Mouse (Mus musculus): Measurements from ENCODE around the gene Cct7. TPM values are rescaled to one million over a fixed set of nuclear protein-coding genes. Genes with fewer than 3 reads are reported as not detected.

Cct7 gene
- polyA plus RNA-seq, 1 experiment from 2014 or later, result 461 TPM

DNA sequence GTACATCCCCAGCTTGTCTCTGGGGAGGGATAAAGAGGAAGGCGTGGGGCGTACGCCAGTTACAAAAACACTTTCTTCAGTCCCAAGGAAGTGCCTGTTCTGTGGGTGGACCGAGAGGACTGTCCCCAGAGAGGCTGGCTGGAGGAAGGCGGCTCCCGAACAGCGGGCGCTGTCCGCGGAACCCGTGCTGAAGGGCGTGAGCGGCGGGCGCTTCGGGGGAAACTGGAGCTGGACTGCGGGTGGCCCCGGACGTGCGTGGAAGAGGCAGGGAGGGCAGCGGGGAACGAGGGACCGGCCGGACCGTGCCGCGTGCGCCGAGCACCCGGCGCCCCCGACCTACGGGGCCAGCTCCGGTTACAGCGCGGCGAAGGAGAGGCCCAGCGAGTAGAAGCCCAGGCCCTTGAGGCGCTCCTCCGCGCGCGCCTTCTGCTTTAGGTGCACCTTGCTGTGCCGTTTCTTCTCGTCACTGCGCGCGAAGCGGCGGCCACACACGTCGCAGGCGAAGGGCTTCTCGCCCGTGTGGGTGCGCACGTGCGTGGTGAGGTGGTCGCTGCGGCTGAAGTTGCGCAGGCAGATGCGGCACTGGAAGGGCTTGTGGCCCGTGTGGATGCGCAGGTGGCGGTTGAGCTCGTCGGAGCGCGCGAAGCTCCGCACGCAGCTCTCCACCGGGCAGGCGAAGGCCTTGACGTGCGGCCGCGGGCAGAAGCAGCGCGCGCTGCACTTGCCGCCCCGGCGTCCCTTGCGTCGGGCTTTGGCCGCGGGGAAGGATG, 60.2 kb downstream of the Cct7 start:
- Histone ChIP-seq H3K27me3 (replicated peaks) (peaks cover 75% of the 10 kb centered on the region), H3K36me3 (no peaks in the 10 kb centered on the region)
- under 1% methylated on average over 87 of the region's 88 CpGs for WGBS

DNA sequence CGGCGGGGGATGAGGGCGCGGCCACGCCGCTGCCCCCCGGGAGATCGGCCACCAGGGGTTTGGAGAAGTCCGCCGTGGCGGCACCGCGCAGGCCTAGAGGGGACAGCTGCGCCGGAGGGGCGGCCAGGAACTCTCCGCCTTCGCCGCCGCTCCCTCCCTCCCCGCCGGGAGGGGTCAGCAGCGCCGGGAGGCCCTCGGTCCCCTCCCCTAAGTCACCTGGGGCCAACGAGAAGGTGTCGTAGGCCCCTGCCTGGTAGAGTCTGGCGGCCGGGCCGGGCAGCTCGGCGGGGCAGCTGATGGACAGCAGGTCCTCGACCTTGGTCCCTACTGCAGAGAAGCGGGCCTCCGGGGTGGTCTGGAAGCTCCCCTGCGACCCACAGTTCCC, 60.7 kb downstream of the Cct7 start:
- H3K4me2 ChIP-seq (replicated peaks), result peak overlapping the region; percentile 93
- no peaks in the 10 kb centered on the region for H3K9me3 ChIP-seq
- H3K36me3 ChIP-seq, result no peaks in the 10 kb centered on the region
- H3K4me1 ChIP-seq (replicated peaks), result peaks cover 24% of the 10 kb centered on the region
- H3K27ac ChIP-seq, result no peak overlapping the region
- no peak for ATAC-seq
- peaks cover 78% of the 10 kb centered on the region for H3K27me3 ChIP-seq (replicated peaks)
- WGBS, result under 1% methylated on average over 36 of the region's 36 CpGs
- H3K9ac ChIP-seq, result no peak overlapping the region
- H3K4me3 ChIP-seq (replicated peaks), result peak overlapping the region; percentile 46

More for the DNA sequence above, 60.2 kb downstream of the Cct7 start:
- Histone ChIP-seq H3K9ac (no peak overlapping the region), H3K4me1 (replicated peaks) (peaks cover 24% of the 10 kb centered on the region), H3K27ac (no peak overlapping the region), H3K4me3 (replicated peaks) (peak overlapping the region; percentile 46), H3K4me2 (replicated peaks) (peak overlapping the region; percentile 93), H3K9me3 (no peaks in the 10 kb centered on the region)
- ATAC-seq, result no peak; the same call in 1 of the 2 replicates

DNA sequence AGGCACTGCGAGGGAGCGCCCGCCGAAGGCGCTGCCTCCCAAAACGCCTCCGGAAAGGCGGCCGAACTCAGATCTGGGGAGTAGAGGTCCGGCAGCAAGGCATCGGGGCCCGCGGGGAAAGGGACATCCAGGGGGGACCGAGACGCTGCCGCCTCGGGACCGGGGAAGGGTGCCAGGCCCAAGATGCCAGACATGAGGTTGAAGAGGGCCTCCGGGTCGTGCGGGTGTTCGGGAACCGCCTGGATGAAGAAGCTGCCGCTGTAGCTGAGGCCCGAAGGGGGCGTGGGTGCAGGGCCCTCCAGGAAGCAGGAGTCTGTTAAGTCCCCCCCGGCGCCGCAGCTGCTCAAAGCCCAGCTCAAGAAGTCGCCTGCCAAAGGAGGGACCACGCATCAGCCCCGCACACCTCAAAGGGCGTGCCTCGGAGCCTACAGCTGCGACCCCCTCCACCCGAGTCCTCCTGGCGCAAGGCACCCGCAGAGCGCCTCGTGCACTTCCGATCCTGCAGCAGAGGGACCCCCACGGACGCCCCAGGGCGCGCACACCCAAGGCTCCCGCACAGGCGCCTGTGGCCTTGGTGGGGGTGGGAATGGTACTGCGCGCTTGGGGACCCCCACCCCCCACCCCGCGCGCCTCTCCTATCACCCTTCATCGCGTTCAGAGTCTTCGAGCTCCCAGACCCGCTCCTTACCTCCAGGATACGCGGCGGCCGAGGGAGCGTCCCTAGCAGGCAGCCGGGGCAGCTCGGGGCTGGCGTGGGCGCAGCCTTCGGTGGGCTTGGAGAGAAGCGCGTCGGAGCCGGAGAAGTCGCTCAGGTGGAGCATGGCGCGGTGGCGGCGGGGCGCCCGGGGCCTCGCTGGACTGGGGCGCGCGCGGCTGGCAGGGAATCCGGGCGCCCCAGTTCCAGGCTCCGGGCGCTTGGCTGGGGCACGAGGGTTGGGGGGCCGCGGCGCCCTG, 61.5 kb downstream of the Cct7 start:
- H3K4me1 ChIP-seq (replicated peaks), result peaks cover 24% of the 10 kb centered on the region
- ATAC-seq, result peak; percentile 12; the same call in 1 of the 2 replicates
- H3K9ac ChIP-seq, result 0 out of 2 replicates have a peak overlapping the region, but pooled peaks have one; percentile 5
- no peaks in the 10 kb centered on the region for H3K9me3 ChIP-seq
- H3K36me3 ChIP-seq, result no peaks in the 10 kb centered on the region
- H3K27me3 ChIP-seq (replicated peaks), result peaks cover 82% of the 10 kb centered on the region
- H3K4me2 ChIP-seq (replicated peaks), result peak overlapping the region; percentile 93
- WGBS, result 2% methylated on average over 77 of the region's 90 CpGs
- H3K27ac ChIP-seq, result no peak overlapping the region
- H3K4me3 ChIP-seq (replicated peaks), result peak overlapping the region; percentile 46

DNA sequence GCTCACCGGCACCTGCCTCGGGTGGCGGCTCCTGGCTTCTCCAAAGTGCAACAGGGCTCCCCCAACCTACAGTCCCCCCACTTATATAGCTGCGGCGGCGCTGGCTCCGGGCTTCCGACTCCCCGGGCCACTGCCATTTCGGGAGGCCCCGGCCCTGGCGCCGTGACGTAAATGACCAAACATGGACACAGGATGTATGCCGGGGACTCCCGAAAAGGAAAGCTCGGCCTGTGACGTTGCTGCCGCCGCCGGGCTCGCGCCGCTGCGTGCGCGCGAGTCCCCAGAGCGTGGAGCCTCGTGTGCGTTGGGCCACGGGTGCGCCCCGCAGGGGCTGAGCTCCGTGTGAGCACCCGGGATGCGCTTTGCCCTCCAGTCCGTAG, 62.2 kb downstream of the Cct7 start, which contains the start of gene Egr4:
Gene Egr4, minus strand, starts transcription at position 59 of the 380 bp plus-strand sequence.
- ATAC-seq, result peak; percentile 70
- H3K27ac ChIP-seq, result no peak within 1 kb of the TSS
- H3K9me3 ChIP-seq, result no peaks in the 10 kb centered on the region
- no peaks in the 10 kb centered on the region for H3K36me3 ChIP-seq
- 1% methylated on average over 38 of the region's 38 CpGs for WGBS
- H3K27me3 ChIP-seq (replicated peaks), result peaks cover 87% of the 10 kb centered on the region
- H3K4me1 ChIP-seq (replicated peaks), result peaks cover 24% of the 10 kb centered on the region
- 0 out of 2 replicates have a peak within 1 kb of the TSS, but pooled peaks have one; percentile 5 for H3K9ac ChIP-seq
- peak within 1 kb of the TSS; percentile 93 for H3K4me2 ChIP-seq (replicated peaks)
- peak within 1 kb of the TSS; percentile 46 for H3K4me3 ChIP-seq (replicated peaks)

DNA sequence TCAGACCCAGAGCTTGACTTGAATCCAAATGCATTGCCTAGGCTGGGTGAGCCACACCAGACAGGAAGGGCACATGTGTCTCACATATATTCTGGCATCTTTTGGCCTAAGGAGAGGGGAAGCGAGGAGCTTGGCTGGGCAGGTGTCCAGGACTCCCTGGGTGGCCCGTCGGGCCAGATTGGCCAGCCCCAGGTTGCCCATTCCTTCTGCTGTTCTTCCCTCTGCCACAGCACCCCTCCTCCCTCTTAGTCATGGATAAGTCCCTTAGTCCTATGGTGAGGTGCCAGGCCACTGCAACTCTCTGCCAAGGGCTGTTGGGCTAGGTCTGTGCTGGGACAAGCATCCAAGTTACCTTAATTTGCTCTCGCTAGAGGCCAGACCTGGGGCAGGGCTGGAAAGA, 64.6 kb downstream of the Cct7 start:
- no peak for ATAC-seq
- 86% methylated on average over 4 of the region's 4 CpGs for WGBS
- H3K4me2 ChIP-seq (replicated peaks), result no peak overlapping the region
- no peak overlapping the region for H3K27ac ChIP-seq
- H3K9ac ChIP-seq, result no peak overlapping the region
- peaks cover 66% of the 10 kb centered on the region for H3K27me3 ChIP-seq (replicated peaks)
- H3K36me3 ChIP-seq, result no peaks in the 10 kb centered on the region
- peaks cover 24% of the 10 kb centered on the region for H3K4me1 ChIP-seq (replicated peaks)
- no peaks in the 10 kb centered on the region for H3K9me3 ChIP-seq
- H3K4me3 ChIP-seq (replicated peaks), result no peak overlapping the region

Other genes starting within 250 kb of the Cct7 start
- gene Sfxn5, start 118.1 kb upstream of the Cct7 start, polyA plus RNA-seq (2015; fragmentation: Nextera tagmentation; extraction: Ambion mirVana), result 6.7 and 7.7 TPM in 2 replicates
- 12.0 and 14.7 TPM in 2 replicates for gene Rab11fip5, start 76.9 kb upstream of the Cct7 start, polyA plus RNA-seq (2015; fragmentation: Nextera tagmentation; extraction: Ambion mirVana)
- gene Noto, start 27.6 kb upstream of the Cct7 start, polyA plus RNA-seq (2015; fragmentation: Nextera tagmentation; extraction: Ambion mirVana), result not detected in 2 replicates
- 49.8 and 52.8 TPM in 2 replicates for gene Smyd5, start 19.5 kb upstream of the Cct7 start, polyA plus RNA-seq (2015; fragmentation: Nextera tagmentation; extraction: Ambion mirVana)
- 38.5 and 42.9 TPM in 2 replicates for gene Pradc1, start 456 bp downstream of the Cct7 start, polyA plus RNA-seq (2015; fragmentation: Nextera tagmentation; extraction: Ambion mirVana)
- 0.08 and 0.21 TPM in 2 replicates for gene Fbxo41, start 51.5 kb downstream of the Cct7 start, polyA plus RNA-seq (2015; fragmentation: Nextera tagmentation; extraction: Ambion mirVana)
- not detected in 2 replicates for gene Egr4, start 62.1 kb downstream of the Cct7 start, polyA plus RNA-seq (2015; fragmentation: Nextera tagmentation; extraction: Ambion mirVana)
- 3.1 and 3.6 TPM in 2 replicates for gene Alms1, start 136.0 kb downstream of the Cct7 start, polyA plus RNA-seq (2015; fragmentation: Nextera tagmentation; extraction: Ambion mirVana)